Mouse (Mus musculus) neutrophil, adult 5-6 weeks (primary cell): Measurements from ENCODE around the gene Tspan11. TPM values are rescaled to one million over a fixed set of nuclear protein-coding genes. Genes with fewer than 3 reads are reported as not detected.

Experiments used
- ATAC-seq: fragments of 151-379, 151-347 bp; 2 replicates; pipeline ENCODE4 v1.8.0; 2017; ENCODE audit warnings: mild to moderate bottlenecking, moderate TSS enrichment; ENCODE audit not compliant: insufficient number of reproducible peaks, poor library complexity, low FRiP score, severe bottlenecking; ENCODE audit errors: extremely low read depth
- total RNA-seq: library from RNA; stranded (forward); fragments of 200-1000 nt; gene quantifications from 2 replicates; pipeline ENCODE4 v1.2.3, GENCODE M21; 2017

Gene Tspan11
- total RNA-seq, 1 experiment from 2014 or later, result not detected

DNA sequence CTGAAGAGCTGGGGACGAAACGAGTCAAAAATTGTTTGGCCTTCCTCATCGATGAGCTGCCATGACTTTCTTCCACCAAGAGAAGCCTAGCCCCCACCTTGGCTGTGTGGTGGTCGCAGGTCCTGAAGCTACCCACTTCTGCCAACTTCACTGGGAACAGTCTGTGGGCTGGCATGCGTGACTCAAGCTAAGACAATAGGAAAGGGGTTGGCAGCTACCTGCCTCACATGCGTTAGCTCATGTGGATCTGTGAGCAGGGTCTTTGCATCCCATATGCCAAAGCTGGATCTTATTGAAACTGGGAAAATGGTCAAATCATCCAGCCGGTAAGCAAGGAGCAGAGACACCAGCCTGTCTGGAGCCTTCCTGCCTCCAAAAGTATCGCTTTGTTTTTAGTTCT, 14.8 kb upstream of the Tspan11 start:
- no peak for ATAC-seq

DNA sequence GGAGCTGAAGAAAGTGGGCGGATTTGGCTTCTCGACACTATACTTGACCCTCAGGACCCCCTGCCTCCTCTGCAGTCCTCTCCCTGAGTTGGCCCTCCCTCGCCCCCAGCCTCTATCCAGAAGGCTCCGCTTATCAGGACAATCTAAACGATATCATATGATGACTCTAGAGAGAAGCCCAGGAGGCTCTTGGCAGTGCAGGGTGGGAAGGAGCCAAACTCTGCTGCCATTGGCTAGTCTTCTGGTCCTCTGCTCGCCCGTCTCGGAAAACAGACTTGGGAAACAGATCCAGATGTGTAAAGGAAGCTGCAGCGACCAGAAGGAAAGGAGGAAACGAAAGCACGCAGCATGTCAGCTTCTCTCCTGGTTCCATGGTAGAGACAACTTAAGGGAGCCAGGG, 11.5 kb upstream of the Tspan11 start:
- ATAC-seq, result no peak

DNA sequence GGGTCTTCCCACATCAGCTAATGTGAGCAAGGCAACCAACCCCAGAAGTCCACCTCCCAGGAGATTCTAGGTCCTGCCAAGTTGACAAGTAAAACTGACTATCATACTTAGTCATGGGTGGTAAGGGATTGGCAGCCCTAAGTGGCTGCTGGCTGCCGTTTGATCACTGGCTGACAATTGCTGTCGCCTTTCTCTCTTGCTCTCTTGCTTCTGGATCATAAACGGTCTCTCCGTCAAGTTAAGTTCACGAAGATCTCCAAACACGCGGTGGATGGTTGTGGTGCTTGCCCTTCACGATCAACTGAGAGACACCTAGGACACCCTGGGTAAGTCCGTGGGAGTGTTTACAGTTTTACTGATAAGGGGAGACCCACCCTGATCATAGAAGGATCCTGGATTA, 11.0 kb upstream of the Tspan11 start:
- ATAC-seq, result no peak

GRCm38 (mm10) chr6:127877026-127877425, 10.4 kb upstream of the Tspan11 start:
- no peak for ATAC-seq

GRCm38 (mm10) chr6:127879472-127879871, 7.9 kb upstream of the Tspan11 start:
- ATAC-seq, result no peak

GRCm38 (mm10) chr6:127886916-127887315, 473 bp upstream of the Tspan11 start:
- ATAC-seq, result no peak

DNA sequence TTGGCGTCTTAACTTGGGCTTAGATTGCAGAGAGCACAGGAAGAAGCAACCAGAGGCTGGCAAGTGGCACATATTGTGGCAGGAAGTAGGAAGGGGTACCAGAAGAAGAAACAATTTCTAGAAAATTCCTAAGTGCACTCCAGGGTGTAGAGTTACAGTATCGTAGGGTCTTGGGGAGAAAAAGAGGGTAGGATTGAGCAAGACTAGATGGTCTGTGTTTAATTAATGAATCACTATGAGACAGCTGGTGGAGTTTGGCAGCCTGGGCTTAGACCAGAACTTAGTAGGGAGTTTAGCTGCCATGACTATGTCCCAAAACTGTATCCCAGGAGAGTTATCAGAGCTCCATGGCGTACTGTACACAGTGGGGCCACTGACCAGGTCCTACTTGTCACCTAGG, 1.2 kb downstream of the Tspan11 start:
- no peak for ATAC-seq

DNA sequence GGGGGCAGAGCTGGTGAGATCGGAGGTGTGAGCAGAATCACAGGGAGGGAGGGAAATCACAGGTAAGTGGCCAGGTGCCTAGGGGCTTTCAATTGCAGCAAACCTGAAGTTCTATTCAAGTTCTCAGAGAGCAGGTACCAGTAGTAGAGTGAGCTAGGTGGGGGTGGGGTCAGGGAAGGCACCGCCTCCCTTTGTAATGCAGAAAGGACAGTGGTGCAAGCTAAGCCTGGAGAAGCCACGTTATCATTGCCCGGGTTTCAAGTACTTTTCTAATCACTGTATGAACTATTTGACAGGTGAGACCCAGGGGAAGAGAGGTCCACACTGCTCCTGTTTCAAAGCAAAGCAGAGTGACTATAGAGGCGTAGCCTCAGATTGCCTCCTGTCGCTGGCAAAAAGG, 6.2 kb downstream of the Tspan11 start:
- no peak for ATAC-seq

GRCm38 (mm10) chr6:127894999-127895398, 7.6 kb downstream of the Tspan11 start:
- ATAC-seq, result no peak

DNA sequence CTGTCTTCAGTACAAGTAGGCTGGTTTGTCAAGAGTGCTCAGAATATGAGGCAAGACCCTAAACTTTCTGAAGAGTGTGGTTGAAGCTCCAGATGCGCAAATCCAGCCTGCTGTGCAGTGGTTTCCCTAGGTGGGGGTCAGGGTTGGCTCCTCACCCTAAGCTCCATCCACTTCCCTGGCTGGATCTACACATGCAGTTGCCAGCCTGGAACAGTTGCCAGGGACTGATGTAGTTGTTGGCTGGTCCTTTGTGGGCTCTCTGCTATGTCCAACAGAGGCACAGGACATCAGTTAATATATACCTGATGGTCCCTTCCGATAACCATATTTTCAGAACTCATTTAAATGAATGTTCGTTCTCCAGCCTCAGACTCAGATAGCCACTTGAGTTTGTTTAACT, 9.0 kb downstream of the Tspan11 start:
- ATAC-seq, result no peak

- ATAC-seq, result no peak
These were observed 10.0 kb downstream of the Tspan11 start for GRCm38 (mm10) chr6:127897342-127897741.

- no peak for ATAC-seq
These were observed 12.7 kb downstream of the Tspan11 start for GRCm38 (mm10) chr6:127900062-127900461.

DNA sequence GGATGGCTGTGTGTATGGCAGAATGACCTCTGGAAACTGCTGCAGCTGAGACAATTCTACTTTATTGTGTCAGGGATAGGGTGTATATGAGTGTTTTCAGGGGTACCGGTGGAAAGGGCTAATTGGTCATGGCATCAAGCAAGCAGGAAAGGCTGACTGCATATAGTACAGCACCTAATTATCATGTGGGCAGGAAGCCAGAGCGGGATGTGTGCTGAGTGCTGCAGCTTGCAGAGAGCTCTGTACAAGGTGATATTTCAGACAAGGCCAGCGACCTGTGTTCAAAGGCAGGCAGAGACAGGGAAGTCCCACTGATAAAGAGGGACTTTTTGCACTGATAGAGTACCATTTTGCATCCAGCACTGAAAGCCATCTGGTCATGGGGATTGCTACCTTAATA, 13.9 kb downstream of the Tspan11 start:
- no peak for ATAC-seq

- ATAC-seq, result no peak
These were observed 14.3 kb downstream of the Tspan11 start for GRCm38 (mm10) chr6:127901669-127902068.

DNA sequence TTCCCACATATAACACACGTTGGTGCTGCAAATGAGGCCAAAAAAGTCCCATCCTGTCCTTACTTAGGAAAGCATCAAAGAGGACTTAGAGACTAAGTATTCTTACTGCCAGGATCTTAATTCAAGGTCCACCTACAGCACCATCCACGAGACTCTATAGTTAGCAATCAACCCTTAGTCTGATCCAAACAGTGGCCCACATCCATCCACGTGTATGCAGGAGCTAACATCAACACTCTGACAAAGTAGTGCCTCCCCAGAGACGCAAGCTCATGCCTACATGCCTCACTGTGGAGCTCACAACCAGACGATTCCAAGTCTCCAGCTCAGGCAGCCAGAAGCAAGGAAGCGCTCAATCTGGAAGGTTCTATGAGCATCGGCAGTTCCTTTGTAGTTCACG, 15.2 kb downstream of the Tspan11 start:
- ATAC-seq, result no peak

DNA sequence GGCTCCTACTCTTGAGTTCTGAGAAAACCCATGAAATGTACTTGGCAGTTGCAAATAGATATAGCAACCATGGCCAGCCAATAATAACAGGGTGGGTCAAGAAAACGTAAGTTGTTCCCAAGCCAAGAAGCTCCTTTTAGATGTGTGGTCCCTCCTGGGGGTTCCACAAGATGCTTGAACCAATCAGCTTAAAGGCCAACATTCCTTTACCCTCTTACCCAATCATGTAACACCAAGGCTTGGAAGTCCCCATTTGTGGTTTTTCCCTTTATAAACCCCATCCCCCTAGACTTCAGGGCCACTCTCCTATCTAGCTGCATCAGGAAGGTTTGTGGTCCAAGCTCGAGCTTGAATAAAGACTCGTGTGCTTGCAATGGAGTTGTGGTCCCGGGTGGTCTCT, 23.2 kb downstream of the Tspan11 start:
- ATAC-seq, result no peak

- no peak for ATAC-seq
These were observed 24.3 kb downstream of the Tspan11 start for GRCm38 (mm10) chr6:127911687-127912086.

GRCm38 (mm10) chr6:127912938-127913337, 25.5 kb downstream of the Tspan11 start:
- ATAC-seq, result no peak

DNA sequence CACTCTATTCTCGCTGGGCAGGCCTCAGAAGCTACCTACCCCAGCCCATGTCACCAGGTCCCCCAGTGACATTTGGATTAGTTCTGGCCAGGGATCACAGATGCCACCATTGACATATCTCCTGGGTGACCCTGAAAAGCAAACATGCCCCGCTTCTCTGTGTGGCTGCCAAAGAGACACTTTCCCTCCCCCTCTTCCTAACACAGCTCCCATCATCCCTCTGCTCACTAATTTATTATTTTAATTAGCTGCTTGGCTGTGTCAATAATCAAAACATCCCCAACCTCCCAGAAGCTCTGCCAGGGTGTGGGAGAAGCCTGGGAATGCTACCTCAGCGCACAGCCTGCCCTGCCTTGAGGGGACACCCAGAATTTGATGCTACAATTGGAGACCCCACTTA, 29.6 kb downstream of the Tspan11 start:
- no peak for ATAC-seq

DNA sequence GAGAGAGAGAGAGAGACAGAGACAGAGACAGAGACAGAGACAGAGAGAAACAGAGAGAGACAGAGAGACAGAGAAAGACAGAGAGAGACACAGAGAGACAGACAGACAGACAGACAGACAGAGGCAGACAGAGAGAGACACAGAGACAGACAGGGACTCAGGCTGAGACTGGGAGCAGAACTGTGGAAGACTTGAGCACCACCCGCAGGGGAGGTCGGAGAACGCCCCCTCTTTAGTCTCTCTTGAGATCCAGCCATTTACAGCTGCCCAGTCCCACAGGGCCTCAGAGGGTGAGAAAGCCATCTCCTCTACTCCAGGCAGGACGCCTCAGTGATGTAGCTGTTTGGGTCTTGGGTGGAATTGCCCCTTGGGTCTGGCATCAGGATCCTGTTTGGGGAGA, 30.3 kb downstream of the Tspan11 start:
- no peak for ATAC-seq

DNA sequence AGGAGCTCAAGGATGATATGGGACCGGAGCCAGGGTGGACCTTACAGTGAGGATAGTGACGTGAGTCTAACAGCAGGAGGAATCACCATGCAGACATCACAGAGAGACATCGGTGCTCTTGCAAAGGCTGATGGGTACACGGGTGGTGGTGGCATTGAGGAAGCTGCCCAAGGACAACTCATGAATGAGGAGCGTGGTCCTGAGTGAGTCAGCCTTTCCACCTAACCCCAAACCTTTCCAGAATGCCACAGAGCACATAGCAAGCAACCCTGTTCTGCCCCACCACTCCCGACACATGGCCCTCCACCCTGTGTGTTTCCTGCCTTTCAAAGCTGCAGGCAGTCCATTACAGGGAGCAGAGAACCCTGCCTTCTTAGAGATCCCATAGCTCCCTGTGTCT, 32.1 kb downstream of the Tspan11 start:
- ATAC-seq, result no peak

DNA sequence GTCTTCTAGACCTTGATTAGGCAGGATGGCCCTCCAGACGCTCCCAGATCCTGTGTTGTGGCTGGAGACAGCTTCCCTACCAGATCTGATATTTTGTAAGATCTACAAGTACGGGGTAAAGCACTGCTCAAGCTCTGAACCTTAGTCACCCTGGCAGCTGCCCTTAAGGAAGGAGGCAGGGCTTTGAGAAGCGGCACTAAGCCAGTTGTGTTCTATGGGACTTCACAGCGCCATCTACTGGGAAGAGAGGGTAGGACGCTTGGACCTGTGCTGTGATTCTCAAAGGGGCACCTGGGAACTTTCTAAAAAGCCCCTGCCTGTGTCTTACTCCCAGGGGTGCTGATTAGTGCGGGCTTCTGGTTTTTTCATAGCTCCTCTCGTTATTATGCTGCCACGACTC, 33.3 kb downstream of the Tspan11 start:
- ATAC-seq, result no peak
